Mouse (Mus musculus): ENCODE results near the gene Als2cl. TPM values are rescaled to one million over a fixed set of nuclear protein-coding genes. Genes with fewer than 3 reads are reported as not detected.

Gene Als2cl
- total RNA-seq (2014; fragmentation: Nextera tagmentation) (not detected in 2 replicates), total RNA-seq (2017) (not detected in 2 replicates), polyA plus RNA-seq (2012) (not detected in 2 replicates)

DNA sequence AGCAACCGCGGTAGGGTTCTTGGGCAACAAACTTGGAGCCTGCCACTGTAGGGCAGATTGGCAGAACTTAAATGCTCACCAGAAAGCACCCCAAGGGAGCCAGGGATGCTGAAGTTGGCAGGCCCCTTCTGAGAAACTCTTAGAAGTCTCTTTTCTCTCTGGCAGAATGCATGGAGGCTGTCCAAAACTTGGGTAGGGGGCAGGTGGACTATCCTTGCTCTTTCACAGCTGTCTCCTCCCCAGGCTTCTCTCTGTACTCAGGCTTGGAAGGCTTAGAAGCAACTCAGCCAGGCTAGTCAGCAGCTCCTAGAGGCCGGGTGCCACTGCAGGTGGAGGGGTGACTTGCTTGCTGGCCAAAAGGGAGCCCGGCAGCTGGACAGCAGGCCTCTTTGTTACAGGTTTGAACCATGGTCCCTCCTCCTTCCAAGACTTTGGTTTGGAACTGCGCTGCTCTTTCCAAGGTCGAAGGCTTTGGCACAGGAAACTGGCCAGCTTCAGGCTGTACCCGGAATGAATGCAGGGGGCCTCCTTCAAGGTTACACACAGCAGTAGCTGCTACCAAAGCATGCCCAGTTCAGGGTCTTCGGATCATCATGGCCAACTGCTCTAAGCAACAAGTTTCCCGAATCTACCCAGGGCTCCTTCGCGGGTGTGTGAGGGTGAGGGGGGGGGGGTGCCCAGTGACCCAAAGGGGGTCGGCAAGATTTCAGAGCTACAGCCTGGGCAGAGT, at the start of gene Als2cl:
Gene Als2cl (plus strand): TSS at position 680 of the 730 bp plus-strand sequence.
- Histone ChIP-seq H3K9me3 (replicated peaks) (no peaks in the 10 kb centered on the region), H3K4me1 (ENCODE audit: insufficient read depth, low read depth, low read length) (no peaks in the 10 kb centered on the region), H3K4me3 (ENCODE audit: low read depth, low read length) (no peak within 1 kb of the TSS), H3K36me3 (replicated peaks) (no peaks in the 10 kb centered on the region), H3K27me3 (ENCODE audit: insufficient read depth, low read length) (peaks cover 20% of the 10 kb centered on the region)
- no peak for DNase-seq (ENCODE audit: low spot score)
- no peak for ATAC-seq (ENCODE audit: extremely low read depth, insufficient number of reproducible peaks, low FRiP score, poor library complexity, severe bottlenecking)
- no peak for TF ChIP-seq GATA2 (IDR thresholded peaks at IDR 0.05; ENCODE audit: borderline replicate concordance, low read depth, low read length)
- no peak for TF ChIP-seq CTCF (IDR thresholded peaks at IDR 0.05; ENCODE audit: low read depth, low read length)
- TF ChIP-seq TAL1 (conservative IDR thresholded peaks at IDR 0.05; ENCODE audit: low read depth, low read length), result no peak
- TF ChIP-seq POLR2AphosphoS5 (IDR thresholded peaks at IDR 0.05; ENCODE audit: insufficient replicate concordance, low read depth, low read length), result no peak
- no peak for TF ChIP-seq GATA1 (IDR thresholded peaks at IDR 0.05; ENCODE audit: borderline replicate concordance, low read length)

DNA sequence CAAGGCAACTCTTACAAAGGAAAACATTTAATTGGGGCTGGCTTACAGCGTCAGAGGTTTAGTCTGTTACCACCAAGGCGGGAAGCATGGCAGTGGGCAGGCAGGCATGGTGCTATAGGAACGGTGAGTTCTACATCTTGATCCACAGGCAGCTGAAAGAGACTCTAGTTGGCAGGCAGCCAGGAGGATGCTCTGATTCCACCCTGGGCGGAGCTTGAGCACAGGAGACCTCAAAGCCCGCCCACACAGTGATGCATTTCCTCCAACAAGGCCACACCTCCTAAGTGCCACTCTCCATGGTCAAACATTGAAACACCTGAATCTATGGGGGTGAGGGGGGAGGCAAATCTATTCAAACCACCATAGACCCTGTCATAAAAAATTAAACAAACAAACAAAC, 46.6 kb upstream of the Als2cl start:
- DNase-seq (ENCODE audit: low spot score), result no peak
- no peak for ATAC-seq (ENCODE audit: extremely low read depth, insufficient number of reproducible peaks, low FRiP score, poor library complexity, severe bottlenecking)
- H3K4me1 ChIP-seq (ENCODE audit: insufficient read depth, low read depth, low read length), result no peaks in the 10 kb centered on the region
- H3K36me3 ChIP-seq (replicated peaks), result no peaks in the 10 kb centered on the region
- no peaks in the 10 kb centered on the region for H3K9me3 ChIP-seq (replicated peaks)
- TF ChIP-seq CTCF (IDR thresholded peaks at IDR 0.05; ENCODE audit: low read depth, low read length) (no peak), TAL1 (conservative IDR thresholded peaks at IDR 0.05; ENCODE audit: low read depth, low read length) (no peak), GATA1 (IDR thresholded peaks at IDR 0.05; ENCODE audit: borderline replicate concordance, low read length) (no peak), GATA2 (IDR thresholded peaks at IDR 0.05; ENCODE audit: borderline replicate concordance, low read depth, low read length) (no peak), POLR2AphosphoS5 (IDR thresholded peaks at IDR 0.05; ENCODE audit: insufficient replicate concordance, low read depth, low read length) (no peak)
- H3K4me3 ChIP-seq (ENCODE audit: low read depth, low read length), result no peak overlapping the region
- H3K27me3 ChIP-seq (ENCODE audit: insufficient read depth, low read length), result peaks cover 7% of the 10 kb centered on the region

DNA sequence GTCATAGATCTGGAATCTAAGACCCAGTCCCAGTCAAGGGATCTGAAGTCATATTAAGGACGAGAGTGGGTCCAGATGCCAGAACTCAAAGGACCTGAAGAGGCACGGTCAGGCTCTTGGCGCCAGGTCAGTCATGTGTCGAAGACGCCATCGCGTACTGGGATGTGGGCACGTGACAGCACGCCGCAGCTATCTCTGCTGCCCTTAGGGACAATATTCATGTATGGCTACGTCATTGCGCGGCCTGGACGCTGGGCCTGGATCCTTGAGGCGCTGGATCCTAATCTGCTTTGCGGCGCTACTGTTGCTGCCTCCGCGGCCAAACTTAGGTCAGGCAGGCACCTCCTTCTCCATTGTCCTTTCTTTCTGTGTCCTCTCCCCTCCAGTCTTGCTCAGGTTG, 45.3 kb upstream of the Als2cl start, which contains the start of gene Prss45:
Gene Prss45 (plus strand): TSS at position 178 of the 400 bp plus-strand sequence.
- Histone ChIP-seq H3K9me3 (replicated peaks) (no peaks in the 10 kb centered on the region), H3K27me3 (ENCODE audit: insufficient read depth, low read length) (peaks cover 5% of the 10 kb centered on the region; the same call in 1 of the 2 replicates), H3K36me3 (replicated peaks) (no peaks in the 10 kb centered on the region), H3K4me3 (ENCODE audit: low read depth, low read length) (no peak within 1 kb of the TSS), H3K4me1 (ENCODE audit: insufficient read depth, low read depth, low read length) (no peaks in the 10 kb centered on the region)
- DNase-seq (ENCODE audit: low spot score) (no peak), ATAC-seq (ENCODE audit: extremely low read depth, insufficient number of reproducible peaks, low FRiP score, poor library complexity, severe bottlenecking) (no peak)
- TF ChIP-seq GATA1 (IDR thresholded peaks at IDR 0.05; ENCODE audit: borderline replicate concordance, low read length) (no peak), CTCF (IDR thresholded peaks at IDR 0.05; ENCODE audit: low read depth, low read length) (no peak), TAL1 (conservative IDR thresholded peaks at IDR 0.05; ENCODE audit: low read depth, low read length) (no peak), GATA2 (IDR thresholded peaks at IDR 0.05; ENCODE audit: borderline replicate concordance, low read depth, low read length) (no peak), POLR2AphosphoS5 (IDR thresholded peaks at IDR 0.05; ENCODE audit: insufficient replicate concordance, low read depth, low read length) (no peak)

DNA sequence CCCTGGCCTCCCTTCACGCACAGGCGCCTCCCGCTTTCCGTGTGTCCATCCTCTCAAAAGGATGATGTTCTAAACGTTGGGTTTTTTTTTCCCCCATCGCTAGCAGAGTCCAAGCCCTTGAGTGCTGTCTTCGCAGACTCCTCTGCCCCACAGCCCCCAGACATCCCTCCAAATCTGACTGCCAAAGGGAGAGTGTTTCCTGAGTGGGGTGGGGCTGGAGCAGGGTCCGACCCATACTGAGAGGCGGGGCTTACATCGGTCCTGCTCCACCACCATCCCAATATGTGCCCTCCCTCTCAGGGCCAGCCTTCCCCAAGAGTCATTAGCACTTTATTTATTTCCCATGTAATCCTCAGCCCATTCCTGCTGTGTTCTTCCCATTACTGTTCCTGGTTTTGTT, 44.7 kb upstream of the Als2cl start:
- no peaks in the 10 kb centered on the region for H3K4me1 ChIP-seq (ENCODE audit: insufficient read depth, low read depth, low read length)
- ATAC-seq (ENCODE audit: extremely low read depth, insufficient number of reproducible peaks, low FRiP score, poor library complexity, severe bottlenecking), result no peak
- H3K36me3 ChIP-seq (replicated peaks), result no peaks in the 10 kb centered on the region
- H3K27me3 ChIP-seq (ENCODE audit: insufficient read depth, low read length), result peaks cover 6% of the 10 kb centered on the region; the same call in 1 of the 2 replicates
- H3K9me3 ChIP-seq (replicated peaks), result no peaks in the 10 kb centered on the region
- no peak for DNase-seq (ENCODE audit: low spot score)
- TF ChIP-seq GATA1 (IDR thresholded peaks at IDR 0.05; ENCODE audit: borderline replicate concordance, low read length), result no peak
- no peak for TF ChIP-seq POLR2AphosphoS5 (IDR thresholded peaks at IDR 0.05; ENCODE audit: insufficient replicate concordance, low read depth, low read length)
- no peak for TF ChIP-seq CTCF (IDR thresholded peaks at IDR 0.05; ENCODE audit: low read depth, low read length)
- TF ChIP-seq GATA2 (IDR thresholded peaks at IDR 0.05; ENCODE audit: borderline replicate concordance, low read depth, low read length), result no peak
- TF ChIP-seq TAL1 (conservative IDR thresholded peaks at IDR 0.05; ENCODE audit: low read depth, low read length), result no peak
- no peak overlapping the region for H3K4me3 ChIP-seq (ENCODE audit: low read depth, low read length)

DNA sequence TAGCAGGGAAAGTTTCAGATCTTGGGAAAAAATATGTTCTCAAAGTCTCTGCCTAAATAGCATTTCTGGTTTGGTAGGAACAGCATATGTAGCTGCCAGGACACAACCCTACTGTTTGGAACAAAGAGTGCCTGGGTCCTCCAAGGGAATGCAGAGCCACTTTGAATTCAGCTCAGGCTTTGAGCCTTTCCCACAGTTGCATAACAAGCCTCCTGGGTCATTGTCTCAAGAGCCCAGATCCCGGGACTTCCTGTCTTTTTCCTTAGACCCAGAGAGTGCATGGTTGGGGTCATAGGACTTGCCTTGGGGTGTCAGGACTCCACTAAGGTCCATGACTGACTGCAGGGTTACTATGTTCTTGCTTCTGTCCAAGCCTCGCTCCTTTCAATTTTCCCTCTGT, 43.6 kb upstream of the Als2cl start:
- Histone ChIP-seq H3K9me3 (replicated peaks) (no peaks in the 10 kb centered on the region), H3K36me3 (replicated peaks) (no peaks in the 10 kb centered on the region), H3K4me1 (ENCODE audit: insufficient read depth, low read depth, low read length) (no peaks in the 10 kb centered on the region), H3K4me3 (ENCODE audit: low read depth, low read length) (no peak overlapping the region), H3K27me3 (ENCODE audit: insufficient read depth, low read length) (peaks cover 6% of the 10 kb centered on the region; the same call in 1 of the 2 replicates)
- ATAC-seq (ENCODE audit: extremely low read depth, insufficient number of reproducible peaks, low FRiP score, poor library complexity, severe bottlenecking) (no peak), DNase-seq (ENCODE audit: low spot score) (no peak)
- TF ChIP-seq POLR2AphosphoS5 (IDR thresholded peaks at IDR 0.05; ENCODE audit: insufficient replicate concordance, low read depth, low read length) (no peak), GATA1 (IDR thresholded peaks at IDR 0.05; ENCODE audit: borderline replicate concordance, low read length) (no peak), CTCF (IDR thresholded peaks at IDR 0.05; ENCODE audit: low read depth, low read length) (no peak), GATA2 (IDR thresholded peaks at IDR 0.05; ENCODE audit: borderline replicate concordance, low read depth, low read length) (no peak), TAL1 (conservative IDR thresholded peaks at IDR 0.05; ENCODE audit: low read depth, low read length) (no peak)

DNA sequence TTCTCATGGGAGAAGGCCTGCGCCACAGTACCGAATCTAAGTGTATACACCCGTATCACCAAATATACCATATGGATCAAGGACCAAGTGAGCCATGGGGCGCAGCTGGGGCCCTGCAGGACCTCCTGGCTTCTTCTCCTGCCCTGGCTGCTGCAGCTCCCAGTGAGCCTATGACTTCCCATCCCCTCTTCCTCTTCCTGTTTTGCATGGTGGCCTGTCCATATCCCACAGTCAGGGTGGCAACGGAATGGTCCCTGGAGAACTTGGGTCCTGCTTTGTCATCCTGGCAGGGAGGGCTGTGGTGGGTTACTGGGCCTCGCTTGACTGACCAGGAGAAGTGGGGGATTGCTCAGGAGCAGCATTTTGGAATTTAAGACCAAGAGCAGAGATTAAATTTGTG, 38.8 kb upstream of the Als2cl start:
- ATAC-seq (ENCODE audit: extremely low read depth, insufficient number of reproducible peaks, low FRiP score, poor library complexity, severe bottlenecking) (no peak), DNase-seq (ENCODE audit: low spot score) (no peak)
- Histone ChIP-seq H3K36me3 (replicated peaks) (no peaks in the 10 kb centered on the region), H3K27me3 (ENCODE audit: insufficient read depth, low read length) (peaks cover 15% of the 10 kb centered on the region), H3K4me1 (ENCODE audit: insufficient read depth, low read depth, low read length) (no peaks in the 10 kb centered on the region), H3K4me3 (ENCODE audit: low read depth, low read length) (no peak overlapping the region), H3K9me3 (replicated peaks) (no peaks in the 10 kb centered on the region)
- TF ChIP-seq TAL1 (conservative IDR thresholded peaks at IDR 0.05; ENCODE audit: low read depth, low read length) (no peak), GATA1 (IDR thresholded peaks at IDR 0.05; ENCODE audit: borderline replicate concordance, low read length) (no peak), POLR2AphosphoS5 (IDR thresholded peaks at IDR 0.05; ENCODE audit: insufficient replicate concordance, low read depth, low read length) (no peak), GATA2 (IDR thresholded peaks at IDR 0.05; ENCODE audit: borderline replicate concordance, low read depth, low read length) (no peak), CTCF (IDR thresholded peaks at IDR 0.05; ENCODE audit: low read depth, low read length) (no peak)

Measured in G1E (cell line).